Mouse (Mus musculus) urinary bladder, postnatal 10 days (tissue): ENCODE results near the gene Zcchc4.

Source experiments
- DNase-seq: peaks from one replicate; pipeline ENCODE4 v3.0.0; 2022; ENCODE audit warnings: low spot score

Gene Zcchc4

DNA sequence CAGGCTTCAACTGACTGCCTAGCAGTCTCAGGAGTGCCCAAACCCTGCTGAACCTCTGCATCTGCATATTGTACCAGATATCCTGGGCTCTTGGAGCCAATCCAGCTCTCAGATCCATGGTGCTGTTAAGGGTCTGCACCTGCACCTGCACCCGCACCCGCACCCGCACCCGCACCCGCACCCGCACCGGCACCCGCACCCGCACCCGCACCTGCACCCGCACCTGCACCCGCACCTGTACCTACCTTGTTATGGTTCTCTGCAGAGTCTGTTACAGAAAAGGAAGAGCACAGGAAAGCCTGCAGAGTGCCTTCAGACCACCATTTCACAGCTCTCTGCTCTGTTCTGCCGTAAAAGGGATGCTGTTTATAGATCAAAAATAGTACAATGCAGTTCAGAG, 96.8 kb downstream of the Zcchc4 start:
- DNase-seq, result no peak
